Mouse (Mus musculus): ENCODE measurements at regions not wholly inside any gene's neighbourhood (a gene's known extent, or its start where the extent isn't known, plus 50 kb on each side); places are given as distances from the start of the nearest gene placed in this dataset.
A peak's percentile ranks its signal among the peaks of the same experiment; 100 is the strongest.

- ATAC-seq (replicated peaks; ENCODE audit: poor library complexity): peak; percentile 96
These were observed 1303.8 kb upstream of the Sel1l start for GRCm38 (mm10) chr12:93152618-93153245.

GRCm38 (mm10) chr12:93151530-93151929, 1302.6 kb upstream of the Sel1l start:
- no peak for ATAC-seq (replicated peaks; ENCODE audit: poor library complexity)

GRCm38 (mm10) chr12:93142265-93142664, 1293.3 kb upstream of the Sel1l start:
- no peak for ATAC-seq (replicated peaks; ENCODE audit: poor library complexity)

- ATAC-seq (replicated peaks; ENCODE audit: poor library complexity): no peak
These were observed 1287.4 kb upstream of the Sel1l start for GRCm38 (mm10) chr12:93136395-93136794.

GRCm38 (mm10) chr12:93122216-93122615, 1273.3 kb upstream of the Sel1l start:
- ATAC-seq (replicated peaks; ENCODE audit: poor library complexity): no peak

GRCm38 (mm10) chr12:93088031-93088790, 1239.3 kb upstream of the Sel1l start:
- no peak for ATAC-seq (replicated peaks; ENCODE audit: poor library complexity)

- ATAC-seq (replicated peaks; ENCODE audit: poor library complexity): no peak
These were observed 1214.9 kb upstream of the Sel1l start for GRCm38 (mm10) chr12:93063864-93064263.

- no peak for ATAC-seq (replicated peaks; ENCODE audit: poor library complexity)
These were observed 1170.7 kb upstream of the Sel1l start for GRCm38 (mm10) chr12:93019633-93020032.

GRCm38 (mm10) chr12:93011583-93011982, 1162.6 kb upstream of the Sel1l start:
- ATAC-seq (replicated peaks; ENCODE audit: poor library complexity): no peak

GRCm38 (mm10) chr12:93006844-93007365, 1157.9 kb upstream of the Sel1l start:
- ATAC-seq (replicated peaks; ENCODE audit: poor library complexity): no peak

GRCm38 (mm10) chr12:93003125-93003524, 1154.2 kb upstream of the Sel1l start:
- ATAC-seq (replicated peaks; ENCODE audit: poor library complexity): no peak

GRCm38 (mm10) chr12:92975698-92976097, 1126.7 kb upstream of the Sel1l start:
- no peak for ATAC-seq (replicated peaks; ENCODE audit: poor library complexity)

- ATAC-seq (replicated peaks; ENCODE audit: poor library complexity): peak; percentile 50
These were observed 1095.4 kb upstream of the Sel1l start for GRCm38 (mm10) chr12:92944352-92944751.

- ATAC-seq (replicated peaks; ENCODE audit: poor library complexity): no peak
These were observed 1078.6 kb upstream of the Sel1l start for GRCm38 (mm10) chr12:92927591-92927990.

GRCm38 (mm10) chr12:92926942-92927341, 1078.0 kb upstream of the Sel1l start:
- no peak for ATAC-seq (replicated peaks; ENCODE audit: poor library complexity)

GRCm38 (mm10) chr12:92919920-92920319, 1071.0 kb upstream of the Sel1l start:
- no peak for ATAC-seq (replicated peaks; ENCODE audit: poor library complexity)

GRCm38 (mm10) chr12:92916267-92916666, 1067.3 kb upstream of the Sel1l start:
- peak; percentile 66 for ATAC-seq (replicated peaks; ENCODE audit: poor library complexity)

- ATAC-seq (replicated peaks; ENCODE audit: poor library complexity): no peak
These were observed 1066.8 kb upstream of the Sel1l start for GRCm38 (mm10) chr12:92915776-92916175.

GRCm38 (mm10) chr12:92915203-92915602, 1066.2 kb upstream of the Sel1l start:
- no peak for ATAC-seq (replicated peaks; ENCODE audit: poor library complexity)

GRCm38 (mm10) chr12:92904382-92904781, 1055.4 kb upstream of the Sel1l start:
- no peak for ATAC-seq (replicated peaks; ENCODE audit: poor library complexity)

- peak; percentile 44 for ATAC-seq (replicated peaks; ENCODE audit: poor library complexity)
These were observed 1043.4 kb upstream of the Sel1l start for GRCm38 (mm10) chr12:92892315-92892714.

- ATAC-seq (replicated peaks; ENCODE audit: poor library complexity): peak; percentile 57
These were observed 1042.7 kb upstream of the Sel1l start for GRCm38 (mm10) chr12:92891663-92892062.

All from megakaryocyte progenitor cell, adult 5-6 weeks (primary cell).